Mouse (Mus musculus): ENCODE measurements around the gene Hcfc1. TPM values are rescaled to one million over a fixed set of nuclear protein-coding genes. Genes with fewer than 3 reads are reported as not detected.

Hcfc1 gene
- polyA plus RNA-seq, 1 experiment from 2014 or later, result 78.6 TPM

DNA sequence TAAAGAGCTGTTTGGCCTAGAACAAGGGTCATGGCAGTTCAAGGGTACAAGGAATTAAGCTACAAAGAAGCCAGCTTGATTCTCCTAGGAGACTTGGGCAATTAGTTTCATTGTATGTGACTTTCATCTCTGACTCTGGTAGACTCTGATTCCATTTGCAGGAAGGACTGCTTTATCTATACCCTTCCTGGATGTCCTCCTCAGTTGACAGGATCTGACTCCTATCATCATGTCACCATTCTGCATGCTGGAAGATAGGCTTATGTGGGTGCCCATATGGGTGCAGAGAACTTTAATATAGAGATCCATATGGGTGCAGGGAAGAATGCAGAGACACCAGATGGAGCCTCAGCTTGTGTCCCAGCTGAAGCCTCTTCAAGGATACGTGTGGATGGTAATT is 3.0 kb upstream of the Hcfc1 start:
- Histone ChIP-seq H3K9ac (no peak overlapping the region), H3K27ac (no peak overlapping the region), H3K4me1 (peaks cover 5% of the 10 kb centered on the region), H3K27me3 (no peaks in the 10 kb centered on the region), H3K36me3 (no peaks in the 10 kb centered on the region), H3K9me3 (replicated peaks) (no peaks in the 10 kb centered on the region), H3K4me3 (no peak overlapping the region), H3K4me2 (replicated peaks) (no peak overlapping the region)
- 70% methylated on average over 1 of the region's 1 CpGs for WGBS
- no peak for ATAC-seq (ENCODE audit: low FRiP score)

DNA sequence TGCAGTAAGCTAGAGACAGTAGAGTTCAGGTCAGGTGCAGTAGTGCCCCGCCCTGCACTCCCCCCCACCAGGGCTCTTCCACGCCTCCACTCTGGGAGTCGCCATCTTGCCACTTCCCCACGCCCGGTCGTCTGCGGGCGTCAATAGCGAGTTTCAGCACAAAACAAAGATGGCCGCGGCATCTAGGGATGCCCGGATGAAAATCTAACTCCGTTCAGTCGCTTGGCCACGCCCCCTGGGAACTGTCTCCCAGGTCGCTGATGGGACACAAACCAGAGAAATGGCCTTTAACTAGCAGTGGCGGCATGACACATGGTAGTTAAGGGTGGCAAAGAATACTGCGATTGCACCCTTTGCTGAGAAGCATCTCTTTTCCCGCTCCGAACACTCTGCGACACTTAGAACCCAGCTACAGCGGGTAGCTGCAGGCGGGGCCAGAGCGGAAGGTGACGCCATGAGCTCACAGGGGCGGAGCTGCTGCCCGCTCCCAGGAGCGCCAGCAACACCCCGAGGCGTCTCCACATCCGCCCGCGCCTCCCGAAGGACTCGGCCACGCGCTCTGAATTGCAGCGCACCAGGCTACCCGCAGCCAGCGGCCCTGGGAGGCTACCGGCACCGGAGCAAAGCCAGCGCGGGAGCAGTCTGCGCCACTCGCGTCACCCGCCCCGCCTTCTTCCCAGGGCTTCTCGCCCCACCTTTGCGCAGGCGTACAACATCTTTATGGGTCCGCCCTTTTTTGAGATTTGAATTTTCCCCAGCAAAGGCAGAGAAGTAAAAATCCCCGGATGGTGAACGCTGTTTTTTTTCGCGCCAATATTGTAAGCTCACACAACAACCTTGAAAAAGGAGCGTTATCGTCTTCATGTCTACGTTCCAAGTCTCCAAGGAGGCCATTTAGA is 1.3 kb upstream of the Hcfc1 start:
- Histone ChIP-seq H3K27me3 (no peaks in the 10 kb centered on the region), H3K9me3 (replicated peaks) (no peaks in the 10 kb centered on the region), H3K27ac (peak overlapping the region; percentile 99), H3K4me1 (peaks cover 20% of the 10 kb centered on the region), H3K4me2 (replicated peaks) (peak overlapping the region; percentile 48), H3K36me3 (no peaks in the 10 kb centered on the region), H3K9ac (peak overlapping the region; percentile 79), H3K4me3 (peak overlapping the region; percentile 64)
- 17% methylated on average over 54 of the region's 60 CpGs for WGBS
- peak; percentile 89 for ATAC-seq (ENCODE audit: low FRiP score)

GRCm38 (mm10) chrX:73965307-73965706 is 850 bp downstream of the Hcfc1 start:
- ATAC-seq (ENCODE audit: low FRiP score), result no peak
- Histone ChIP-seq H3K9ac (peak overlapping the region; percentile 79), H3K27me3 (no peaks in the 10 kb centered on the region), H3K27ac (peak overlapping the region; percentile 99; the same call in 1 of the 2 replicates), H3K4me1 (peaks cover 24% of the 10 kb centered on the region), H3K4me2 (replicated peaks) (peak overlapping the region; percentile 73), H3K9me3 (replicated peaks) (no peaks in the 10 kb centered on the region), H3K4me3 (peak overlapping the region; percentile 64), H3K36me3 (0 out of 2 replicates have a peak, but pooled peaks cover 3% of the 10 kb centered on the region)
- WGBS, result 15% methylated on average over 20 of the region's 20 CpGs

- no peaks in the 10 kb centered on the region for H3K9me3 ChIP-seq (replicated peaks)
- WGBS, result 58% methylated on average over 3 of the region's 3 CpGs
- H3K4me3 ChIP-seq, result peak overlapping the region; percentile 64
- H3K4me2 ChIP-seq (replicated peaks), result peak overlapping the region; percentile 73
- H3K27me3 ChIP-seq, result no peaks in the 10 kb centered on the region
- H3K9ac ChIP-seq, result peak overlapping the region; percentile 79
- peaks cover 24% of the 10 kb centered on the region for H3K4me1 ChIP-seq
- H3K27ac ChIP-seq, result no peak overlapping the region
- 0 out of 2 replicates have a peak, but pooled peaks cover 3% of the 10 kb centered on the region for H3K36me3 ChIP-seq
- no peak for ATAC-seq (ENCODE audit: low FRiP score)
These were observed 1.8 kb downstream of the Hcfc1 start for GRCm38 (mm10) chrX:73964363-73964762.

DNA sequence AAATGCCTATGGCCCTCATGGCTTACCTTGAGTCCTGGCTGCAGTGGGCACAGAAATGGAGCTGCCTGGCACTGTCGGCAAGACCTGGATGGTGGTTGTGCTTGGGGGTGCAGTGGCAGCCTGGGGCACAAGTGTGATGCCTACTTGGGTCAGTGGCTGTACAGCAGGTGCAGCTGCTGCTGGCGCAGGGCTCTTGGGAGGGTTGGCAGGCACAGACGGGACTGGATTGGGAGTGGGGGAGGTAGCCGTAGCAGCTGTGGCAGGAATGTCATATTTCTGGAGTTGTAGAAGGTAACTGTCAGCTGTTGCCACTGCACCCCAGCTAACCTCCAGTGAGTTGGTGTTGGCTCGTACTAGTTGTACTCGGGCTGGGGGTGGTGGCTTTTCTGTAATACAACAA is 11.2 kb downstream of the Hcfc1 start:
- peaks cover 81% of the 10 kb centered on the region for H3K36me3 ChIP-seq
- no peak overlapping the region for H3K4me3 ChIP-seq
- H3K27me3 ChIP-seq, result no peaks in the 10 kb centered on the region
- H3K4me1 ChIP-seq, result no peaks in the 10 kb centered on the region
- ATAC-seq (ENCODE audit: low FRiP score), result no peak
- H3K9ac ChIP-seq, result no peak overlapping the region
- H3K4me2 ChIP-seq (replicated peaks), result no peak overlapping the region
- no peaks in the 10 kb centered on the region for H3K9me3 ChIP-seq (replicated peaks)
- WGBS, result 92% methylated on average over 6 of the region's 6 CpGs
- H3K27ac ChIP-seq, result no peak overlapping the region

DNA sequence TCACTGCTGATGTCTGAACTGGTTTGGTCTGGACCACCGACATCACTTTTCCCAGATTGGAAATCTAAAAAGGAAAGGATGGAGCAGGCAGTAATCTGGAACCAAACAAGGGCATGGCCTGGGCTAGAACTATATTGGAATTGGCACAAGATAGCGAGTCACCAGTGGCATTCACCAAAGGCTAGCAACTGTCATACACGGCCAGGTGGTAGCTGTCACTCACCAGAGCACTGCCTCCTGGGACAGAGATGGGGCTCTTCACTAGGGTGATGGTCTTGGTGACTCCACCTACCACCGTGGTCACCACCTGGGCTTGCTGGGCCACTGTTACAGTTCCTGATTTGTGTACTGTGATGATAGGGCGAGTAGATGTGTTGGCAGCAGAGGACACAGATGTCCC is 13.6 kb downstream of the Hcfc1 start:
- no peak overlapping the region for H3K27ac ChIP-seq
- no peak for ATAC-seq (ENCODE audit: low FRiP score)
- no peak overlapping the region for H3K9ac ChIP-seq
- no peaks in the 10 kb centered on the region for H3K9me3 ChIP-seq (replicated peaks)
- 86% methylated on average over 5 of the region's 5 CpGs for WGBS
- no peaks in the 10 kb centered on the region for H3K4me1 ChIP-seq
- no peaks in the 10 kb centered on the region for H3K27me3 ChIP-seq
- no peak overlapping the region for H3K4me3 ChIP-seq
- no peak overlapping the region for H3K4me2 ChIP-seq (replicated peaks)
- H3K36me3 ChIP-seq, result peaks cover 88% of the 10 kb centered on the region

GRCm38 (mm10) chrX:73949341-73949740 is 16.8 kb downstream of the Hcfc1 start:
- Histone ChIP-seq H3K4me3 (no peak overlapping the region), H3K9ac (no peak overlapping the region), H3K27me3 (no peaks in the 10 kb centered on the region), H3K4me2 (replicated peaks) (no peak overlapping the region), H3K36me3 (peaks cover 91% of the 10 kb centered on the region), H3K4me1 (no peaks in the 10 kb centered on the region), H3K27ac (no peak overlapping the region), H3K9me3 (replicated peaks) (no peaks in the 10 kb centered on the region)
- no peak for ATAC-seq (ENCODE audit: low FRiP score)
- WGBS, result 92% methylated on average over 10 of the region's 10 CpGs

DNA sequence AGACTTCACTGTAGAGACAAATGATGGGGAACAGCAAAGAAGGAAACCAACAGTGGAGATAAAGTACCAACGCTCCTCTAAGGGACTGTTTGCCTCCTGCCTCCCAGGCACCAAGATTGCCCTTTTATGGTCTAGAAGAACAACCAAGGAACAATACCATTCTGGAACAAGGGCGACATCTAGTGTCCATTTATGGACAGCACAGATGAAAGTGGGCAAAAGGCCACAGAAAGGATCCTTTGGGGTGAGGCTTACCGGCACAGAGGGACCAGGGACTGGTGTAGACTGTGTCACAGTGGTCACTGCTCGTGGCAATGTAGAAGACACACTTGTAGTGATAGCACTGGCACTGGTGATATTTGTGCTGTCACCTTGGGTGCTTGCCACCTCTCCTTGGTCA is 17.5 kb downstream of the Hcfc1 start:
- Histone ChIP-seq H3K4me3 (no peak overlapping the region), H3K4me1 (no peaks in the 10 kb centered on the region), H3K27me3 (no peaks in the 10 kb centered on the region), H3K27ac (no peak overlapping the region), H3K4me2 (replicated peaks) (no peak overlapping the region), H3K9ac (no peak overlapping the region), H3K36me3 (peaks cover 94% of the 10 kb centered on the region), H3K9me3 (replicated peaks) (no peaks in the 10 kb centered on the region)
- 36% methylated on average over 4 of the region's 4 CpGs for WGBS
- peak; percentile 62; the same call in 1 of the 2 replicates for ATAC-seq (ENCODE audit: low FRiP score)

DNA sequence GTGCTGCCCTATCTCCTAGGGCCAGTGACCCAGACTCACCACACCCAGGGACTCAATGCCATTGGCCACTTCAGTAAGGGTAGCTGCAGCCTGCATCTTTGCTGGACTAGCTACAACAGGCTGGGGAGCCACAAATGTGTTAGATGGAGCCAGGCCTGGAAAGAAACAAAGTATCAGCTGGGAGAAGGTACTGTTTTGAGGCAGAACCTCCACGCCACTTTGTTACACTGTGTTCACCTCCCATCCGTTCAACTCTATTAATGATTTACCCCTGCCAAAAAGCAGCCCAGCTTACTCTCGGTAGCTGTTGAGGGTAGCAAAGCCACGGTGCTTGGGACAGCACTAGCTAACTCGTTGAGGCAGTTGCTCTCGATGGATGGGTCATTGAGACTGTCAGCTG is 19.3 kb downstream of the Hcfc1 start:
- no peak for ATAC-seq (ENCODE audit: low FRiP score)
- Histone ChIP-seq H3K36me3 (peaks cover 89% of the 10 kb centered on the region), H3K27ac (no peak overlapping the region), H3K4me1 (no peaks in the 10 kb centered on the region), H3K27me3 (no peaks in the 10 kb centered on the region), H3K9ac (no peak overlapping the region), H3K9me3 (replicated peaks) (no peaks in the 10 kb centered on the region), H3K4me3 (no peak overlapping the region), H3K4me2 (replicated peaks) (no peak overlapping the region)
- WGBS, result 80% methylated on average over 6 of the region's 6 CpGs

GRCm38 (mm10) chrX:73942294-73942693 is 23.9 kb downstream of the Hcfc1 start:
- Histone ChIP-seq H3K27me3 (no peaks in the 10 kb centered on the region), H3K4me3 (no peak overlapping the region), H3K9ac (no peak overlapping the region), H3K4me2 (replicated peaks) (no peak overlapping the region), H3K36me3 (peaks cover 53% of the 10 kb centered on the region), H3K27ac (no peak overlapping the region), H3K9me3 (replicated peaks) (no peaks in the 10 kb centered on the region), H3K4me1 (no peaks in the 10 kb centered on the region)
- no peak for ATAC-seq (ENCODE audit: low FRiP score)
- 80% methylated on average over 2 of the region's 2 CpGs for WGBS

DNA sequence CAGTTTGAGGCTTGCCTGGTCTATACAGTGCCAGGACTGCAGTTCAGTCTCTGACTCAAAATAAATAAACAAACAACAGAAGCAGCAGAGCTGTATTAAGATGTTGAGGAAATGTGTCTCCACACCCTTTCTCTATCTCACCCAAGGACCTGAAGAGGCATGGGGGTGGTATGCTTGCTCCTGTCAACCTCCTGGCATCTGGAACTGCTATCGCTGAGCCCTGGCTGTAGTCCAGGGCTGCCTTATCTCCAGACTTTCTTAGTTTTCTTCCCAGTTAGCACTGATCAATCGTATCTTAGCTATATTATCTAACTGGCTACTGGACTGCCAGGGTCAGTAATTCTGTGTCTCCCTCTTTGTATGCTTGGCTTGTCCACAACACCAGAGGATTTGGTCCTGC is 24.3 kb downstream of the Hcfc1 start:
- no peaks in the 10 kb centered on the region for H3K9me3 ChIP-seq (replicated peaks)
- H3K36me3 ChIP-seq, result peaks cover 49% of the 10 kb centered on the region
- no peak for ATAC-seq (ENCODE audit: low FRiP score)

DNA sequence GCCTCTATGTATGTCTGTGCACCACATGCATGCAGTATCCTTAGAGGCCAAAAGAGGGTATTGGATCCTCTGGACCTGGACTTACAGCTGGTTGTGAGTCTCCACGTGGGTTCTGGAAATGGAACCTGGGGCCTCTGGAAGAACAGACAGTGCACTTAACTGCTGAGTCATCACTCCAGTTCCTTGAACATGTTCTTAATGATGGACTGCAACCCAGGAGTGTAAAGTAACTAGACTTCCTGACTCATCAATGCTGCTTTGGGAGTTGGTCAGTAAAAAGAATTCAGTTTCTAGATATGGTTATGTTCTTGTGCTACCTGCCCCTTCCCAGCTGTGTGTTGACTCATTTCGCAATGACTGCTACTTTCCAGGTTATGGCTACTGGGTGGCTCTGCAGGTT is 34.3 kb downstream of the Hcfc1 start:
- Histone ChIP-seq H3K4me2 (replicated peaks) (no peak overlapping the region), H3K4me1 (no peaks in the 10 kb centered on the region), H3K9me3 (replicated peaks) (no peaks in the 10 kb centered on the region), H3K36me3 (no peaks in the 10 kb centered on the region), H3K9ac (no peak overlapping the region), H3K4me3 (no peak overlapping the region), H3K27me3 (no peaks in the 10 kb centered on the region), H3K27ac (no peak overlapping the region)
- no peak for ATAC-seq (ENCODE audit: low FRiP score)
- WGBS, result 80% methylated on average over 2 of the region's 2 CpGs

More for the DNA sequence above, 24.3 kb downstream of the Hcfc1 start:
- 94% methylated on average over 2 of the region's 2 CpGs for WGBS
- H3K27me3 ChIP-seq, result no peaks in the 10 kb centered on the region
- no peaks in the 10 kb centered on the region for H3K4me1 ChIP-seq
- H3K9ac ChIP-seq, result no peak overlapping the region
- no peak overlapping the region for H3K4me2 ChIP-seq (replicated peaks)
- H3K4me3 ChIP-seq, result no peak overlapping the region
- no peak overlapping the region for H3K27ac ChIP-seq
